Mouse (Mus musculus): Measurements from ENCODE around the gene 2310079G19Rik. TPM values are rescaled to one million over a fixed set of nuclear protein-coding genes. Genes with fewer than 3 reads are reported as not detected.
A peak's percentile ranks its signal among the peaks of the same experiment; 100 is the strongest.

The 2310079G19Rik gene
- polyA plus RNA-seq (2015; fragmentation: Nextera tagmentation; extraction: Ambion mirVana), result not detected in 2 replicates

GRCm38 (mm10) chr16:88627566-88627965 is at the start of gene 2310079G19Rik:
TSS of gene 2310079G19Rik (minus strand) at chr16:88627666.
- no peak within 1 kb of the TSS for H3K27ac ChIP-seq
- ATAC-seq (replicated peaks; ENCODE audit: low FRiP score), result no peak
- H3K4me3 ChIP-seq (replicated peaks), result no peak within 1 kb of the TSS
- no peaks in the 10 kb centered on the region for H3K9me3 ChIP-seq (replicated peaks)
- H3K4me2 ChIP-seq, result no peak within 1 kb of the TSS
- H3K36me3 ChIP-seq, result no peaks in the 10 kb centered on the region
- WGBS, result 92% methylated on average over 4 of the region's 4 CpGs
- no peaks in the 10 kb centered on the region for H3K4me1 ChIP-seq
- H3K27me3 ChIP-seq, result no peaks in the 10 kb centered on the region
- H3K9ac ChIP-seq, result no peak within 1 kb of the TSS

DNA sequence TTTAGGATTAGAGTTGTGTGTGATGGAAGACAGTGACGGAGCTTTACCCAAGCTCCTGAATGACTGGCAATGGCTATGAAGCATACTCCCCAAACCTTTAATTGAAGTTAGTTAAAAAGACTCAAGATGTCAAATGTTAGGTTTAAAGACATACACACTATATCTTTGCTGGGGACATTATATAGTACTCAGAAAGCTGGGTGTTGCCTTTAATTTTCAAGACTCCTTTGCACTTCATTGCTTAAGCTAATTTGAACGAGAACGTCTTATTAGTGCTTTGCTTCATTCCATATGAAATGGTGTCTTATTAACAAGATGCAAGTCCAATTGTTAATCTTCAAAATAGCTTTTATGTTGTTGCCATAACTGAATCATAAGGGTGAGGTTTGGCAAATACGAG is 44.1 kb upstream of the 2310079G19Rik start, which contains the start of gene Krtap27-1:
Gene Krtap27-1 (minus strand): TSS at position 101 of the 400 bp plus-strand sequence.
- H3K4me2 ChIP-seq, result no peak within 1 kb of the TSS
- no peak for ATAC-seq (replicated peaks; ENCODE audit: low FRiP score)
- no peaks in the 10 kb centered on the region for H3K4me1 ChIP-seq
- H3K9ac ChIP-seq, result no peak within 1 kb of the TSS
- H3K27me3 ChIP-seq, result no peaks in the 10 kb centered on the region
- 93% methylated on average over 4 of the region's 4 CpGs for WGBS
- H3K4me3 ChIP-seq (replicated peaks), result no peak within 1 kb of the TSS
- no peaks in the 10 kb centered on the region for H3K9me3 ChIP-seq (replicated peaks)
- no peak within 1 kb of the TSS for H3K27ac ChIP-seq
- H3K36me3 ChIP-seq, result no peaks in the 10 kb centered on the region

- Histone ChIP-seq H3K4me2 (no peak overlapping the region), H3K4me3 (replicated peaks) (no peak overlapping the region), H3K4me1 (no peaks in the 10 kb centered on the region), H3K36me3 (no peaks in the 10 kb centered on the region), H3K27ac (no peak overlapping the region), H3K27me3 (no peaks in the 10 kb centered on the region), H3K9me3 (replicated peaks) (no peaks in the 10 kb centered on the region), H3K9ac (no peak overlapping the region)
- no peak for ATAC-seq (replicated peaks; ENCODE audit: low FRiP score)
- 41% methylated on average over 1 of the region's 1 CpGs for WGBS
Observed at GRCm38 (mm10) chr16:88657426-88657825, 30.0 kb upstream of the 2310079G19Rik start.

DNA sequence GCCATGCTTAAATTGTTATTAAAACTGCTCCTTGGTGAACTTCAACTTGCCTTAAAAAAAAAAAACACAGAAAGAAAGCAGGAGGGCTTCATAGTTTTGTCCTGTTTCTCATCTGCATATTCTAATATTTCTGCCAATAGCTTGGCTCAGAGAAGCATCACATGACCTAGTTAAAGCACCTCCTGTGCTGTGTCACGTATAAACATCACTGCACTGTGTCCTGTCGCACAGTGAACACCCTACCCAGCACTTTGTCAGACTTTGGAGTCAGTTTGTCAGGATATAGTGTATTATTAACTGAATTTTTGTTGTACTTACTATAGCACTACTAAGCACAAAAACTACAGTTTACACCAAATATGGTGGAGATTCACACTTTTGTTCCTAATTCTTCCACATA is 24.5 kb upstream of the 2310079G19Rik start:
- ATAC-seq (replicated peaks; ENCODE audit: low FRiP score), result 0 out of 2 replicates have a peak, but pooled peaks have one; percentile 33
- WGBS, result 72% methylated on average over 2 of the region's 2 CpGs
- Histone ChIP-seq H3K4me2 (no peak overlapping the region), H3K27ac (no peak overlapping the region), H3K4me3 (replicated peaks) (no peak overlapping the region), H3K27me3 (no peaks in the 10 kb centered on the region), H3K36me3 (no peaks in the 10 kb centered on the region), H3K9me3 (replicated peaks) (no peaks in the 10 kb centered on the region), H3K4me1 (peaks cover 8% of the 10 kb centered on the region; the same call in 1 of the 2 replicates), H3K9ac (no peak overlapping the region)

DNA sequence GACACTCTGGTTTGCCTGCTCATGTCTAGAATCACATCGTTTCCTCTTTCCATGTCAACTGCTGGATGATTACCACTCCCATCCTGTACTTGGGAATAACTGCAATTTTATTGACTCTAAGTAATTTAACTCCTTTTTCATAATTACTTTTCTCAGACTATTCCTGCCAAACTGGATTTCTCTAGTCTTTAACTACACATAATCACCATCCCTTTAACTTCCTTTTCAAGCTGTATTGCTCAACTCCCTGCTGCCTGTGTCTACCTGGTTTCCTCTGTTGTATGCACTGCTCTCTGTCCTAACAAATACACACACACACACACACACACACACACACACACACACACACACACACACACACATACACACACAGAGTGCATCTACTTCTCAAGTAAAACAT is 23.6 kb upstream of the 2310079G19Rik start:
- ATAC-seq (replicated peaks; ENCODE audit: low FRiP score), result no peak
- H3K36me3 ChIP-seq, result no peaks in the 10 kb centered on the region
- 49% methylated on average over 1 of the region's 1 CpGs for WGBS
- H3K4me3 ChIP-seq (replicated peaks), result no peak overlapping the region
- peaks cover 8% of the 10 kb centered on the region; the same call in 1 of the 2 replicates for H3K4me1 ChIP-seq
- no peak overlapping the region for H3K9ac ChIP-seq
- no peak overlapping the region for H3K4me2 ChIP-seq
- H3K27ac ChIP-seq, result no peak overlapping the region
- no peaks in the 10 kb centered on the region for H3K27me3 ChIP-seq
- H3K9me3 ChIP-seq (replicated peaks), result no peaks in the 10 kb centered on the region

DNA sequence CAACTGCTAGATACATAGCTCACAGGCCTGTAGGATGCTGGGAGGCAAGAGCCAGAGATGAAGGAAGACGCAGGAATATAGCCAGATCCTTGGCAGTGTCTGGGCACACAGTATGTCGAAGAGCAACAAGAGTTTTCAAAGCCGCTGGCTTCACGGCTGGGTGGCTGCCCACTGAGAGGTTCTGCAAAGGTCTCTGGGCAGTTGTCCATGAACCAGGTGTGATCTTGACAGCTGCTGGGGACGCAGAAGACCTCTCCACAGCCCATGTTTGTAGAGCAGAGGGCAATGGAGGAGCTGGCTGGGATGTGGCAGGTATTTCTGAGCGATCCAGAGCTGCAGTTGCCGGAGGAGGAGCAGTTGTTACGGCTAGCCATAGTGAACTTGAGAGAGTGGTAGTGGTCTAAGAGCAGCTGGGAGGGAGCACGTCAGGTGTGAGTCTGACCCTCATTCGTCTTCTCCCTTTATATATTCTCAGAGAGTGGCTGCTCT is 19.9 kb upstream of the 2310079G19Rik start, which contains the start of gene Krtap26-1:
Gene Krtap26-1 (minus strand): TSS at position 439 of the 489 bp plus-strand sequence.
- no peak within 1 kb of the TSS for H3K27ac ChIP-seq
- no peak within 1 kb of the TSS for H3K9ac ChIP-seq
- no peaks in the 10 kb centered on the region for H3K36me3 ChIP-seq
- peaks cover 8% of the 10 kb centered on the region; the same call in 1 of the 2 replicates for H3K4me1 ChIP-seq
- no peaks in the 10 kb centered on the region for H3K9me3 ChIP-seq (replicated peaks)
- ATAC-seq (replicated peaks; ENCODE audit: low FRiP score), result peak; percentile 72
- no peak within 1 kb of the TSS for H3K4me3 ChIP-seq (replicated peaks)
- H3K4me2 ChIP-seq, result peak within 1 kb of the TSS; percentile 12; the same call in 1 of the 2 replicates
- no peaks in the 10 kb centered on the region for H3K27me3 ChIP-seq
- 46% methylated on average over 10 of the region's 10 CpGs for WGBS

- 79% methylated on average over 8 of the region's 8 CpGs for WGBS
- H3K4me1 ChIP-seq, result peaks cover 8% of the 10 kb centered on the region; the same call in 1 of the 2 replicates
- no peak overlapping the region for H3K4me2 ChIP-seq
- H3K9ac ChIP-seq, result no peak overlapping the region
- ATAC-seq (replicated peaks; ENCODE audit: low FRiP score), result no peak
- H3K27ac ChIP-seq, result no peak overlapping the region
- no peaks in the 10 kb centered on the region for H3K9me3 ChIP-seq (replicated peaks)
- no peaks in the 10 kb centered on the region for H3K36me3 ChIP-seq
- no peak overlapping the region for H3K4me3 ChIP-seq (replicated peaks)
- H3K27me3 ChIP-seq, result no peaks in the 10 kb centered on the region
Observed at GRCm38 (mm10) chr16:88646366-88647111, 19.1 kb upstream of the 2310079G19Rik start.

DNA sequence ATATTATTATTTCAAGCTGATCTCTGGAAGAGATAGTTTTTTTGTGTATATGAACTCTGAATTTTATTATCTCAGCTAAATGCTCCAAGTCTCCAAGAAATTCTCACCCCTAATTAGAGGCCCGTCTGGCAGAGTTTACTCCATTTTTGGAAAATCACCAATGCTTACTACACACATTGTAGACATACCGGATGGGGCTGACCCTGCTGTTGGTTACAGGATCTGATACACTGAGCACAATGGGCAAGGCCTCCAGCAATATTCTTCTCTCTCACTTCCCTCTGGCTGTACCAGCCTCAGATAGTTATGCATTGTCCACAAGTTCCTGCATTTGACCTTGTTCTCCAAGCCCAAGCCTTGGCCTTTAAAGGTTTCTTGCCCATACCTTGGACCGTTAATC is 12.6 kb upstream of the 2310079G19Rik start:
- no peak overlapping the region for H3K27ac ChIP-seq
- no peak overlapping the region for H3K4me3 ChIP-seq (replicated peaks)
- no peaks in the 10 kb centered on the region for H3K9me3 ChIP-seq (replicated peaks)
- H3K4me1 ChIP-seq, result no peaks in the 10 kb centered on the region
- H3K9ac ChIP-seq, result no peak overlapping the region
- WGBS, result 90% methylated on average over 3 of the region's 3 CpGs
- H3K27me3 ChIP-seq, result no peaks in the 10 kb centered on the region
- H3K4me2 ChIP-seq, result no peak overlapping the region
- ATAC-seq (replicated peaks; ENCODE audit: low FRiP score), result no peak
- no peaks in the 10 kb centered on the region for H3K36me3 ChIP-seq

DNA sequence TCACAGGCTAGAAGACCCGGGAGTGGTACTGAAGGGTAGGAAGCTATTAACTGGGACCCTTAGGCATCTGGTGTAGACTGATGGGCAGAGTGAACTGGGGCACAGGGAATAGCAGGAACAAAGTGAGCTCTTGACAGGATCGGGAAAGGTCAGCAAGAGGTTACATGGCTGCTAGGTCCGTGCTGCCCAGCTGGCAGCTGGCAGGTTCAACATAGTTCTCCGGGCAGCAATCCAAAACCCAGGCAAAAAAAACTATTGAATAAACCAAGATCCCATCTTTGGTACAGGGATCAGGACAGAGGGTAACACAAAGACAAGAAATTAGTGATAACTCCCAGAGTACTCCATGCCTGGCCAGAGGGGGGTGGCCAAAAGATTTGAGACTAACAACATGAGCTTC is 7.7 kb upstream of the 2310079G19Rik start:
- no peaks in the 10 kb centered on the region for H3K27me3 ChIP-seq
- no peak overlapping the region for H3K4me2 ChIP-seq
- ATAC-seq (replicated peaks; ENCODE audit: low FRiP score), result no peak
- H3K36me3 ChIP-seq, result no peaks in the 10 kb centered on the region
- H3K9me3 ChIP-seq (replicated peaks), result no peaks in the 10 kb centered on the region
- H3K4me1 ChIP-seq, result no peaks in the 10 kb centered on the region
- 48% methylated on average over 4 of the region's 4 CpGs for WGBS
- H3K4me3 ChIP-seq (replicated peaks), result no peak overlapping the region
- H3K27ac ChIP-seq, result no peak overlapping the region
- no peak overlapping the region for H3K9ac ChIP-seq

- Histone ChIP-seq H3K9ac (no peak overlapping the region), H3K4me3 (replicated peaks) (no peak overlapping the region), H3K27me3 (no peaks in the 10 kb centered on the region), H3K27ac (0 out of 2 replicates have a peak overlapping the region, but pooled peaks have one; percentile 23), H3K4me2 (no peak overlapping the region), H3K36me3 (no peaks in the 10 kb centered on the region), H3K9me3 (replicated peaks) (no peaks in the 10 kb centered on the region), H3K4me1 (no peaks in the 10 kb centered on the region)
- 46% methylated on average over 4 of the region's 4 CpGs for WGBS
- ATAC-seq (replicated peaks; ENCODE audit: low FRiP score), result peak; percentile 91
Observed at GRCm38 (mm10) chr16:88631474-88631873, 4.0 kb upstream of the 2310079G19Rik start.

DNA sequence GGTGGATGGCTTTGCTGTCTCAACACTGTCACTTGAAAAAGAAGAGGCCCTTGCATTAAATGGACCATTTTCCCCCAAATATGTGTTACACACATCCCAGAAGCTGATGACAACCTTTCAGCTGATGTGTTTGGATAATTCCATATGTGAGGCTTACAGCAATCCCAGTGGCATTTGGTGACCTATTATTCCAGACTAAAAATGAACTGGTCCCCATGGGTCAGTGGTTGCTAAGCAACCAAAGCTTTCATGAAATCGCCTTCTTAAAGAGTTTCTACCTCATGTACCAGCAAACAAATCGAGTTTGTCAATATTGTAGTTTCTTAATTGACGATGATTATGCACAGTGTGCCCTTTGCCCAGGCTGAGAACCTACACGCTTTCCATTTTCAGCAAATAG is 14.8 kb downstream of the 2310079G19Rik start:
- H3K27me3 ChIP-seq, result no peaks in the 10 kb centered on the region

DNA sequence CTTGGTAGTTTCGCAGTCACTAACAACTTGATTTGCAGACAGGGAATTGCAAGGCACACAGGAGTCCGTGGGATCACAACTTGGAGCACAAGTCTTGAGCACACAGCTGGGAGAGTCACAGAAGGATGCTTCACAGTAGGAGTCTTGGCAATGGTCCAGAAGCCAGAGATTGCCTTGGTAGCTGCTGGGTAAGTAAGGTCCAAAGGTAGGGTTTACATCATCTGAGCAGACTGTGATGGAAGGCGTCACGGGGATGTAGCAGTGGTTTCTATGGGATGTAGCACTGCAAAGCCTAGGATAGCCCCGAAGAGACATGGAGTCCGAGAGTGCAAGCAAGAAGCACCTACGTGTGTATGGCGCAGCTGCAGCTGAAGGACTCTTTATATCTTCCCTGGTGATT is 15.5 kb downstream of the 2310079G19Rik start, which contains the start of gene Krtap24-1:
Gene Krtap24-1 (minus strand): TSS at position 358 of the 400 bp plus-strand sequence.
- H3K36me3 ChIP-seq, result no peaks in the 10 kb centered on the region
- H3K4me3 ChIP-seq (replicated peaks), result no peak within 1 kb of the TSS
- H3K4me2 ChIP-seq, result no peak within 1 kb of the TSS
- no peaks in the 10 kb centered on the region for H3K27me3 ChIP-seq
- WGBS, result 90% methylated on average over 8 of the region's 8 CpGs
- H3K4me1 ChIP-seq, result no peaks in the 10 kb centered on the region
- ATAC-seq (replicated peaks; ENCODE audit: low FRiP score), result no peak
- H3K27ac ChIP-seq, result no peak within 1 kb of the TSS
- no peak within 1 kb of the TSS for H3K9ac ChIP-seq
- H3K9me3 ChIP-seq (replicated peaks), result no peaks in the 10 kb centered on the region

More for the DNA sequence above, 14.8 kb downstream of the 2310079G19Rik start:
- ATAC-seq (replicated peaks; ENCODE audit: low FRiP score), result no peak
- Histone ChIP-seq H3K4me1 (no peaks in the 10 kb centered on the region), H3K36me3 (no peaks in the 10 kb centered on the region), H3K27ac (no peak overlapping the region), H3K4me3 (replicated peaks) (no peak overlapping the region), H3K9me3 (replicated peaks) (no peaks in the 10 kb centered on the region), H3K4me2 (no peak overlapping the region), H3K9ac (no peak overlapping the region)
- WGBS, result 84% methylated on average over 4 of the region's 4 CpGs

Data from kidney, embryonic 15.5 days (tissue).